Mouse (Mus musculus): ENCODE measurements at regions not wholly inside any gene's neighbourhood (a gene's known extent, or its start where the extent isn't known, plus 50 kb on each side); places are given as distances from the start of the nearest gene placed in this dataset.

- no peak for TF ChIP-seq CTCF (IDR thresholded peaks at IDR 0.05; ENCODE audit: low read depth)
- no peak for TF ChIP-seq EP300 (IDR thresholded peaks at IDR 0.05; ENCODE audit: low read depth)
Measured at GRCm38 (mm10) chr16:19886596-19886995, 96.2 kb downstream of the Klhl6 start.

Measured in heart, postnatal 0 days (tissue).